Mouse (Mus musculus): ENCODE results near the gene Tspan4.
A peak's percentile ranks its signal among the peaks of the same experiment; 100 is the strongest.
"Not testable (repeated sequence)": the region's sequence is repeated elsewhere in the genome, so short reads cannot be mapped to it uniquely, and the experiment has no call there.

Tspan4 gene

DNA sequence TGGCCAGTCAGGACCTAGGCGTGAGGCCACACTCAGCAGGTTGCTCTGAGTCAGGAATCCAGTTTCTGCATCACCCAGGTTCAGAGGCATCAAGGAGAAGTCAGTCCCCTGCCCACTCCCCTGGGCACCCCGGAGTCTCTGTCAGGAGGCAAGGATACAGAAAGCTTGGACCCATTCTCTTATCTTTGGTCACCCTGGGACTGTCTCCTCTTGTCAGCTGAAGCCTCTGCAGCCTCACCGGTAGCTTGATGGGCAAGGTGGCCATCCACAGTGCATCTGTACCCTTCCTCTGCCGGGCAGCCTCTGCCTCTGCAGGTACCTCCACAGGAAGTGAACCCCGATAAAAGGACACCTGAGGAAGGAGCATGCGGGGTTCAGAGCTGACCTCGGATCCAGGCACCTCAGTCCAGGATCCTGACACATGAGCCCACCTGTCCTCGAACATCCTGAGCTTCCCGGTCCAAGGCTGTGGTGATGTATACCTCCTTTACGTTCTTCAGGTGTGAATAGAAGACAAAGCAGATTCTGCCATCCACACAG, 35.8 kb upstream of the Tspan4 start:
- ATAC-seq (ENCODE audit: low TSS enrichment): no peak

DNA sequence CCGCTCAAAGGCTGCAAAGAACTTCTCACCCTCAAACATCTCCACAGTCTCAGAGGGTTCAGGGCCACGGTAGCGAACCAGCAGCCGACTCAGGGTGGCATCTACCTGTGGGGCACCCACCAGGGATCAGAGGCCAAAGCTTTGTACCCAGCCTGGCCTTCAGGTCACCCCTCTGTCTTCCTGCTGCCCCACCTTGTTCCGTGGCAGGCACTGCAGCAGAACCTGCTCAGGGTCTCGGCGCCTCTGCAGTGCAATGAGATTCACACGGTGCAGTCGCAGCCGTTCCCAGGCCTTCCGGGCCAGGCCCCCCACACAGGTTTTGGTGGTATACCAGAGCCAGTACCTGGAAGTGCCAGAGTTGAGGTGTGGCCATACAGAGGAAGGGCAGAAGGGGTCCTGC, 35.2 kb upstream of the Tspan4 start:
- no peak for ATAC-seq (ENCODE audit: low TSS enrichment)

DNA sequence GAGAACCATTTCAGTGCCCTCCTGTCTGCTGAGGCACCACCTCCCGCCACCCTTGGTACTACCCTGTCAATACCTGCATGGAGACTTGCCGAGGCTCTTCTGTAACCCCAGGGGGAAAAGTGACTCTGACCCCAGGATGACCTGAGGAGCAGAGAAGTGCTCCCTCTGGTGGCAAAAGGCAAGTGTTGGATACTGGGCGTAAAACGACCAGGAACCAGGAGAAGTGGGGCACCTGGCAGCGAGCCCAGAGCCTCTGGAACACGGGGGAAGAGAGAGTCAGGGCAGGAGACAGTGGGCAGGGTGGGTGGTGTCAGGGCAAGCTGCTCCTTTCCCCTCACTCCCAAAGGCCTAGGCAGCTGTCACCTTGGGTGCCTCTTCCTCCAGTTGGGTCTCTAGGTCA, 34.4 kb upstream of the Tspan4 start:
- ATAC-seq (ENCODE audit: low TSS enrichment): no peak

DNA sequence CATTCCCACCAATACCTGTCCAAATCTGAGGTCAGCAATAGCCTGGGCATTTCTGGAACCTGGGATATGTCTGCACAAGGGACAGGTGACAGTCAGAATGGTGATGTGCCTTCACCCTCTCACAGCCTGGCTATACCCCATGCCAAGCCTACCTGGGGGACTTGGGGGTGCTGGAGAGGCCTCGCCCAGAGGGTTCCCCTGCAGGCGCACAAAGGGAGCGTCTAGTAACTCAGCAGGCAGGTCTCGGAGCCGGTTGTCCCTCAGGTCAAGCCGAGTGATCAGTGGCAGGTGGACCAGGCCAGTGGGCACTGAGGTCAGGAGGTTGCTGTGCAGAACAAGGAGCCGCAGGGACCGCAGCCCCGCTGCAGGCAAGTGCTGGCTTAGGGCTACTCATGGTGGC, 33.6 kb upstream of the Tspan4 start:
- ATAC-seq (ENCODE audit: low TSS enrichment): no peak

DNA sequence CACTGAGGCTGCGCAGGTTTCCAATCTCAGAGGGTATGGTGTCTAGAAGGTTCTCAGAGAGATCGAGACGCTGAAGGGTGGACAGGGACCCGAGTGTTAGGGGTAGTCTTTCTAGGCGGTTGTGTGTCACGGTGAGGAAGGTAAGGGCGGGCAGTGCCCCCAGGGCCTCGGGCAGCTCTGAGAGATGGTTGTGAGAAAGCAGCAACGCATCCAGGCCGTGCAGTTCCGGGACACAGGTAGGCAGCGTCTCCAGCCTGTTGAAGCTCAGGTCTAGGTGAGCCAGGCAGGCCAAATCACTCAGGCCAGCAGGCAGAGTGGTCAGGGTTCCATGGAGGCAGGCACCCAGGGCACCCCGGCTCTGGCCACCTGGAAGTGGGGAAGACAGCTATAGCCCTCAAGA, 32.8 kb upstream of the Tspan4 start:
- no peak for ATAC-seq (ENCODE audit: low TSS enrichment)

DNA sequence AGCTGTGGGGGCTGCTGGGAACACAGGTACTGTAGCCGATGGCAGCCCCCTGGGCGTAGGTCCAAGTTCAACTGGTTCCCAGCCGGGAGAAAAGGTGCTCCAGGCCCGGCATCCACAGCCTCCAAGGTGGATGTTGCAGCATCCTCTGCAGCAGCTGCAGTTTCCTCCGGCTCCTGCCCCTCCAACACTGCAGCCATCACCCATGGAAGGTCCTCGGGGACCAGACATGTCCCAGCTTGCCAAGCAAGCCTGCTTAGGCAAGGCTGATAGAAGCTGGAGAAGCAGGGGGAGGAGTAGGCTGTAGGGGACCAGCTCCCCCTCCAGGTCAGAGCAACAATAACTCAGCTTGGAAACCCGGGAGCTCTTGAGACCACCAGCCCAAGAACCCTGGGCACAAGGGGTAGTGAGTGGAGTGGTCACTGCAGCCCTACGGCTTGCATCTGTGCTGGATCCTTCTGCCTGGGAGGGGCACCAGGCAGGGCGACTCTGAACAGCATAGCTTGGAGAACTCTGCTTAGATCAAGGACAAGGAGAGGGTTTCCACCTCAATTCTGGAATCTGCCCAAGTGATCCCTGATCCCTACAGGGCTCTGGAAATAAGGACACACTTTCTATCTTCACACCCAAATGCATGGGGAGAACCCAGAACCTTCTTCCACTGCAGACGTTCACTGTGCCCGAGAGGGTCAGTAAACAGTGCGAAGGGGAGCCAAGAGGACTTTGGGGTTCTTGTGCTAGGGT, 31.8 kb upstream of the Tspan4 start:
- no peak for ATAC-seq (ENCODE audit: low TSS enrichment)

DNA sequence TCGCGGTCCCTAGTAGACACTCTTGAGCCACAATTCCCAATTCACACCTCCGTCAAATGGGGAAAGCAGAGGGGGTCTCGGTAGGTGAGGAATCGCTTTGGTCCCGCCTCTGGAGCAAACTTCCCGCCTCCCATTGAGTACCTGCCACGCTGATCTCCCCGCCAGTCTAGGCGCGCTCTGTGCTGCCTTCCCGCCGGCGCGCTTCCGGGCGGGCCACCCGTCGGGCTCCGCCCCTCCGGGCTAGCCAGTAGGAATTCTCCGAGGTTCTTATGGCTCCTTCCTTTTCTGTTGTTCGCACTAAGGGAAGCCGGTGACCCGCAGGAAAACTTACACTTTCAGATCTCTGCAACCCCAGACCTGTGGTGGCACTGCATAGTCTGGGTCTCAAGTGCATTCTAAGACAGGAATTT, 31.2 kb upstream of the Tspan4 start, which contains the start of gene Pidd1:
Gene Pidd1 (minus strand): TSS at position 198 of the 410 bp plus-strand sequence.
- no peak for ATAC-seq (ENCODE audit: low TSS enrichment)

DNA sequence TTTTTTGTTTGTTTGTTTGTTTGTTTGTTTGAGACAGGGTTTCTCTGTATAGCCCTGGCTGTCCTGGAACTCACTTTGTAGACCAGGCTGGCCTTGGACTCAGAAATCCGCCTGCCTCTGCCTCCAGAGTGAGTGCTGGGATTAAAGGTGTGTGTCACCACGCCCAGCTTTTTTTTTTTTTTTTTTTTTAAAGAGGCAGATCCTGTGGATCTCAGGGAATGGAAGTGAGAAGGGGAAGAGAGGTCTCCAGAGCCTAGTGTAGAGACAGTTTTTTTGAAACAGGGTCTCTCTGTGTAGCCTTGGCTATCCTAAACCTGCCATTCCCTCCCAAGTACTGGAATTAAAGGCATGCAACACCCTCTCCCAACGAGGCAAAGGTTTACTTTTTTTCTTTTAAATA, 28.7 kb upstream of the Tspan4 start:
- not testable (repeated sequence) for ATAC-seq (ENCODE audit: low TSS enrichment)

DNA sequence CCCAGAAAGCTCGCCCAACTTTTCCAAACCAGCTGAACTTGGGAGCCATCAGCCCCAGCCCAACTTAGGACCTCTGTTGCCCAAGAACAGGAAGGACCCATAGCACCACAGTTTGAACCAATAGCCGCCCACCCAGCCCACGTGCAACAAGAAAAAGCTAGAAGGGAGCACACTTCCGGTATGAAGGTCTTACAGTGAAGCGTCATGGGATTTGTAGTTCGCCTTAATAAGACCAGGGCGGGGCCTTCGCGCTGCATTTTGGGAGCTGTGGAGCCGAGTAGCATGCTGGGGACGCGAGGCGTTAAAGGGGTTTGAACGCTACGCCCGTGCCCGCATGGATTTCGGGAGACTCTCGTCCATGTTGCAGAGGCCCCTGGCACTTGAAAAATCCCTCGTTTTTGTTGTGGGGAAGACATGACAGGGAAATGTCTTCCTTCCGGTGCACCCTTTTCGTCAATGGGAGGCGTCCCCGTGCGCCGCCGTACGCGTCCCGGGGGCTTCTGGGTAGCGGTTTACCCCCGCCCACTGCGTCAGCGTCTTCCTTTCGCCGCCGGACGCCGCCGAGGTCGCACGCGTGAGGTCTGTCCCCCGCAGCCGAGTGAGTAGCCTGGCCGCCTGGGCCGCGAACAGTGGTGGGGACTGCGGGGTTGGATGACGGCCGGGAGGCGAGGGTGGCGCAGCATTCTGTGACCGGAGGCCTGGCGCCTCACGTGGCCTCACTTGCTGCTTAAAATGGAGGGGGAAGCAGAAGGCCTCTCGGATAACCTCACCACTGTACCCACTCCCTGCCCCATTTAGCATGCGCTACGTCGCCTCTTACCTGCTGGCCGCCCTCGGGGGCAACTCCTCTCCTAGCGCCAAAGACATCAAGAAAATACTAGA, 27.7 kb upstream of the Tspan4 start, which contains the start of gene Rplp2:
Gene Rplp2 (plus strand): TSS at position 261 of the 882 bp plus-strand sequence.
- ATAC-seq (ENCODE audit: low TSS enrichment): peak; percentile 86

DNA sequence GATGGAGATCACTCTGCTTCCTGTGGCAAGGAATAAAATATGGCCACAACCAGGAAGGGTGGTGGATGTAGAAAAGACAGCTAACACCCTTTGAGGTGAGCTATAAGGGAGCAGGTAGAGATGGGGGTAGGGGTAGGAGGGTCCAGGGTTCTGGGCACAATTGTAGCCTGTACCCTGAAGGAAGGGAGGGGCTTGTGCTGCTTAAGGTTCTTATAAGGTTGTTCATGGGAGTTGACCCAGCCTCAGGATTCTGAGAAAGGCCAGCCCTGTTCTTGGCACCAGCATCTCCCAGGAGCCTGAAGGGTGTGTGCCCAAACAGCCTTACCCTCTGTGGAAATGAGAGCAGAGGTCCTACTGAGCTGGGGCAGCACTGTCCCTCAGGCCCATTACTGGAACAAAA, 23.1 kb upstream of the Tspan4 start:
- ATAC-seq (ENCODE audit: low TSS enrichment): no peak

DNA sequence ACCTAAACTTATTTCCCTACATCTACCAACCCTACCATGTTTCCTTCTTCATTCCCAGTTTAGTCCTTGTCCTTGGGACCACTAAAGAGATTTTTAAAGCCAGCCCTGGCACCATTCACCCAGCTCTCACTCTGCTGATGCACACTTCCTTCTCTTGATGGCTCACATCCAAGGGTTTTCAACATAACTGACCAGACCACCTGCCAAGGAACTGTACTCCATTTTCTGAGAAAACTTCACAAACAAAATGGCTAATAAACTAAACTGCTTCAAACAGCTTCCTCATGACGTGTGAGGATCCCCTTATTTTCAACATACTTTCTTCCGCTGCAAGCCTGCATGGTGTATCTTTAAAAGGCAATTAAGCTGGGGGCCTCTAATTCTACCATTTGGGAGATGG, 21.4 kb upstream of the Tspan4 start:
- ATAC-seq (ENCODE audit: low TSS enrichment): no peak

DNA sequence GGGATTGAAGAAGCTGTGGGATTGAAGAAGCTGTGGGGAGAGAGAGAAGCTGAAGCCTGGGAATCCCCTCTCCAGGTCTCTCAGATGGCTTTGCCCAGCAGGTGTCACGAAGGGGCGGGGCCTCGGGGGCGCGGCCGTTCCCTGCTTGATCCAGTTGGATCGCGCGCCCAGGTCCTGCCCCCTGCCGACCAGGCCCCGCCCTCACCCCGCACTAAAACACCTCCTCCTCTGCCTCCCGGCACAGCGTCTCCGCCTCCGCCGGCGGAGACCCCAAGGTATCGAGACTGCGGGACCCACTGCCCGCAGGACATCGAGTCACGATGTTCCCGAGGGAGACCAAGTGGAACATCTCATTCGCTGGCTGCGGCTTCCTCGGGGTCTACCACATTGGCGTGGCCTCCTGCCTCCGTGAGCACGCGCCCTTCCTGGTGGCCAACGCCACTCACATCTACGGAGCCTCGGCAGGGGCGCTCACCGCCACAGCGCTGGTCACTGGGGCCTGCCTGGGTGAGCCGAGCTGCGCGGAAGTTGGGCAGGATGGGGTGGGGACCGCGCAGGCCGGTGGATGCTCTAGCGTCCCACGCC, 20.0 kb upstream of the Tspan4 start, which contains the start of gene Pnpla2:
Gene Pnpla2 (plus strand): TSS at position 232 of the 585 bp plus-strand sequence.
- ATAC-seq (ENCODE audit: low TSS enrichment): peak; percentile 70

DNA sequence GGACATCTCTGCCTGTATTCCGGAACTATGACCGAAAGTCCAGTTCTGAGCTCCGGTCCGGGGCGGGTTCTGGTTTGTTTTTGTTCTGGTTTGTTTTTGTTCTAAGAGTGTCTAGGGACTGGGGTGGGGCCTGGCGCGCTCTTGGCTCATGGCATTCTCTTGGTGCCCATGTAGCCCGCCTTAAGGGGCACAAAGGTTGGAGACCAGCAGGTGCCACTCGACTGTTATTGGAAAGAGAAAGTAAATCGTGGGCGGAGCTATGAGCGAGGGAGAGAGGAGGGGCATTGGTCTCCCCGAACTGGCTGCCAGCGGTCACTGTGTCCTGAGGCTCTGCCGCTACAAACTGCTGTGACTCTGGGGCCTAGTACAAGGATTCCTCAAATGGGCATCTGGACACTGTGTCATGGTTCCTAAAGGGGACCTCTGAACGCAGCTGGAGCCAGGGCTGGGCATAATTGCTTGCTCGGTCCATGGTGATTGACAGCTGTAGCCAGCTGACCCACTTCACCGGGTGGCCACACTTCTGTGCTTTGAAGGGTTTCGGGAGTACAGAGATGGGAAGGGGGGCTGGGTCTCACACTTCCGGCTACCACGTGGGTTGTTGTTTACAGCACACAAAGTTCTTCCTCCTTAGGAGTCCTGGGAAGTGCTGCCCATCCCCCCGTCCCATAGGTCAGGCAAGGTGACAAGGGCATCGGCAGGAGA, 19.3 kb upstream of the Tspan4 start:
- peak; percentile 22; the same call in 1 of the 2 replicates for ATAC-seq (ENCODE audit: low TSS enrichment)

DNA sequence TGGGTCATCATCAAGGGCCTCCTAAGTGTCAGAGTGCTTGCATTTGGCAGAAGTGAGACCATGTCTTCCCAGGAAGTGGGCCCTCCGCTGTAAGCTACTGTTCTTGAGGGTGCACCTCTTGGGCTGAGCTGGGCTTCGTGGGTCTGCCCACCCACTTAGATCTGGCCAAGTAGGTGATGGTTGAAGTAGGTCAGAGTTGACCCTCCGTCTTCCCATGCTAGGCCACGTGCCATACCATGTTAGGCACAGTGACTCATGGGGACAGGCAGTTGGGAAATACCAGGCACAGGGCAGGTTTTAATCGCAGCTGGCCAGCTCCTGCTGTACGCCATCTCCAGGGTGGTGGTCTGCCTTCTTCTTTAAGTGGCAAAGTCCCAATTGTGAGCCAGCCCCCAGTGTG, 18.3 kb upstream of the Tspan4 start:
- ATAC-seq (ENCODE audit: low TSS enrichment): no peak

DNA sequence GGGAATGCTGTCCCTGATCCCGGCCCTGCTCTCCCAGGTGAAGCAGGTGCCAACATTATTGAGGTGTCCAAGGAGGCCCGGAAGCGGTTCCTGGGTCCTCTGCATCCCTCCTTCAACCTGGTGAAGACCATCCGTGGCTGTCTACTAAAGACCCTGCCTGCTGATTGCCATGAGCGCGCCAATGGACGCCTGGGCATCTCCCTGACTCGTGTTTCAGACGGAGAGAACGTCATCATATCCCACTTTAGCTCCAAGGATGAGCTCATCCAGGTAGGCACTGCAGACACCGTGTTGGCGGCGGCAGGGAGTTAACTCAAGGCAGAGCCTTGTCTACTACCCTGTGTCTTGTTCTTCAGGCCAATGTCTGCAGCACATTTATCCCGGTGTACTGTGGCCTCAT, 17.8 kb upstream of the Tspan4 start:
- ATAC-seq (ENCODE audit: low TSS enrichment): no peak

DNA sequence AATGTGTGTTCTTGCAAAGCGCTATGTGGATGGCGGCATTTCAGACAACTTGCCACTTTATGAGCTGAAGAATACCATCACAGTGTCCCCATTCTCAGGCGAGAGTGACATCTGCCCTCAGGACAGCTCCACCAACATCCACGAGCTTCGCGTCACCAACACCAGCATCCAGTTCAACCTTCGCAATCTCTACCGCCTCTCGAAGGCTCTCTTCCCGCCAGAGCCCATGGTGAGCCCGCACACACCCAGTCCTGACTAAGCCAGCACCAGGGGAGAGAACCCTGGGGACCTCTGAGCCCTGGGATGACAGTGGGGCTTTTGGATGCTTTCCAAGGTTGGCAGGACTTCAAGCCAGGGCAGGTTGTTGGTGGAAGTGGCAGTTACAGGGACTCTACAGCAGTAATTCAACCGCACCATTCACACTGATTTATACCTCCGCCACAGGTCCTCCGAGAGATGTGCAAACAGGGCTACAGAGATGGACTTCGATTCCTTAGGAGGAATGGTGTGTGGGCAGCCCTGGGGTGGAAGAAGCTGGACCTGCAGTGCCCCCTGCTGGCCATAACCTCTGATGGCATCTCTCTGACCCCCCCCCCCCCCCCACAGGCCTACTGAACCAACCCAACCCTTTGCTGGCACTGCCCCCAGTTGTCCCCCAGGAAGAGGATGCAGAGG, 16.9 kb upstream of the Tspan4 start:
- no peak for ATAC-seq (ENCODE audit: low TSS enrichment)

DNA sequence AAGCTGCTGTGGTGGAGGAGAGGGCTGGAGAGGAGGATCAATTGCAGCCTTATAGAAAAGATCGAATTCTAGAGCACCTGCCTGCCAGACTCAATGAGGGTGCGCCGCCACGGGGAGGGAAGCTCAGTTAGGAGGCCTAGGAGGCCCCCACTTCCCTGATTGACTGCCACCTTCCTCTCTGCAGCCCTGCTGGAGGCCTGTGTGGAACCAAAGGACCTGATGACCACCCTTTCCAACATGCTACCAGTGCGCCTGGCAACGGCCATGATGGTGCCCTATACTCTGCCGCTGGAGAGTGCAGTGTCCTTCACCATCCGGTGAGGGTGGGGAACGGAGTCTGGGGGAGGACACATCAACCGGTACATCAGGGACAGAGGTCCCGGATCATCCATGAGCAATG, 16.4 kb upstream of the Tspan4 start:
- no peak for ATAC-seq (ENCODE audit: low TSS enrichment)

DNA sequence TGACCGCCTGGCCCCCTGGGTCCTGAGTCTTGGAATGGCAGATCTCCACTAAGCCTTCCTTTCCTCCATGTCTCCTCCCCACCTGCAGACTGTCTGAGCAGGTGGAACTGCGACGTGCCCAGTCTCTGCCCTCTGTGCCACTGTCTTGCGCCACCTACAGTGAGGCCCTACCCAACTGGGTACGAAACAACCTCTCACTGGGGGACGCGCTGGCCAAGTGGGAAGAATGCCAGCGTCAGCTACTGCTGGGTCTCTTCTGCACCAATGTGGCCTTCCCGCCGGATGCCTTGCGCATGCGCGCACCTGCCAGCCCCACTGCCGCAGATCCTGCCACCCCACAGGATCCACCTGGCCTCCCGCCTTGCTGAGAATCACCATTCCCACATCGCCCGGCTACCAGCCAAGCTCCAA, 15.7 kb upstream of the Tspan4 start:
- ATAC-seq (ENCODE audit: low TSS enrichment): no peak

DNA sequence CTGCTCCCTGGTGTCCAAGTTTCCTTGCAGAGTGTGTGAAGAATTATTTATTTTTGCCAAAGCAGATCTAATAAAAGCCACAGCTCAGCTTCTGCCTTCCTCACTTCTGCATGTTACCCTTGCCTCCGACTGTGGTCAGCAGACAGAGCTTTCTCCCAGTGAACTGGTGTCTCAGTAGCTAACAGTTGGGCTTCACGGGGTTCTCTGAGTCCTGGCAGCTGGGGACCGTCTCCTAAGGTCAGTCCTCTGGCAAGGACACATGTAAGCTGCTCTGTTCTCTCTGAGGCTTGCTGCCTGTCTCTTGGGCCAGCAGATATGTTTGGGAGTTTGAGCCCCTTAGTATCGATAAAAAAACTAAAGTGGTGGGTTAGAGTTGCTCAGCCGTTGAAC, 15.0 kb upstream of the Tspan4 start:
- ATAC-seq (ENCODE audit: low TSS enrichment): no peak

DNA sequence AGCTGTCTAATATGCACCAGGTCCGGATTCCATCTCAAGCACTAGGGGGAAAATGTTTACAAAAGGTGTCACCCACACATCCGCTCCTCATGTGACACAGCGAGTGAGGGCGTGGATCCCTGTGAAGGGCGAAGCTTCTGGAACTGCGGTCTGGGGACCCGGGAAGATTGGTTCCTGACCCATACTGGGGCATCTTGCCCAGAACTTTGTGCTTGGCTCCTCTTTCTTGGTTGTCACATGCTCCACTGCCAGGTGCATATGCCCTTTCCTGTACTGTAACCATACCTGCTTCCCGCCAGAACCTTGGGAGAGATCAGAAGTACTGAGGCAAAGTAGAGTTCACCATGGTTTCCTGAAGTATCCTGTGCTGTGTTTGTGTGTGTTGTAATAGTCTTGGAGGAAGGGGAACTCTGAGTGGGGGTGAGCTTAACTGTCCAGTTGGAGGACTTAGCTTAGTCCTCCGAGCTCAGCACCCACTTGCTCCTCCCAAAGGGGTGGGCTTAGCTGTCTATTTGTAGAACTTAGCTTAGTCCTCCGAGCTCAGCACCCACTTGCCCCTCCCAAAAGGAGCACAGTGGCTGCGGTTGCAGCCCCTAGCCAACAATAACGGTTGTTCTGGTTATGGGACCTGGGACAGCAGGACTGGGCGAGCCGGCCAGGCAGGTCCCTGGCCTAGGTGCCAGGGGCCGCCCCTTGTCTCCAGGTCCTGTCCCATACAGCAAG, 14.5 kb upstream of the Tspan4 start, which contains the start of gene Cracr2b:
Gene Cracr2b (plus strand): TSS at position 704 of the 723 bp plus-strand sequence.
- ATAC-seq (ENCODE audit: low TSS enrichment): no peak

All from frontal cortex, adult (tissue).